Mouse (Mus musculus): ENCODE measurements around the gene Gm12800. TPM values are rescaled to one million over a fixed set of nuclear protein-coding genes. Genes with fewer than 3 reads are reported as not detected.
"Not testable (repeated sequence)": the region's sequence is repeated elsewhere in the genome, so short reads cannot be mapped to it uniquely, and the experiment has no call there.

Gm12800 gene
- not detected in 2 replicates for polyA plus RNA-seq (2016; fragmentation: Nextera tagmentation; extraction: Ambion mirVana)

- WGBS: 90% methylated on average over 2 of the region's 2 CpGs
Measured at GRCm38 (mm10) chr4:101908821-101909220, at the start of gene Gm12800. Gene Gm12800 (plus strand): TSS chr4:101909121.

GRCm38 (mm10) chr4:101860873-101861272 lies 48.0 kb upstream of the Gm12800 start:
- Histone ChIP-seq H3K27me3 (no peaks in the 10 kb centered on the region), H3K27ac (no peak overlapping the region), H3K4me1 (no peaks in the 10 kb centered on the region), H3K9me3 (replicated peaks) (no peaks in the 10 kb centered on the region), H3K36me3 (no peaks in the 10 kb centered on the region), H3K4me3 (no peak overlapping the region), H3K4me2 (replicated peaks) (no peak overlapping the region), H3K9ac (no peak overlapping the region)
- WGBS: 46% methylated on average over 5 of the region's 6 CpGs
- ATAC-seq (ENCODE audit: low FRiP score): no peak

More at GRCm38 (mm10) chr4:101908821-101909220, at the start of gene Gm12800:
- not testable (repeated sequence) for H3K27me3 ChIP-seq; H3K4me3 ChIP-seq; H3K36me3 ChIP-seq; ATAC-seq (ENCODE audit: low FRiP score); H3K9ac ChIP-seq; H3K4me2 ChIP-seq (replicated peaks); H3K27ac ChIP-seq; H3K9me3 ChIP-seq (replicated peaks); H3K4me1 ChIP-seq

GRCm38 (mm10) chr4:101862289-101862688 lies 46.6 kb upstream of the Gm12800 start:
- Histone ChIP-seq H3K27ac (no peak overlapping the region), H3K4me3 (no peak overlapping the region), H3K9ac (no peak overlapping the region), H3K36me3 (no peaks in the 10 kb centered on the region), H3K9me3 (replicated peaks) (no peaks in the 10 kb centered on the region), H3K27me3 (no peaks in the 10 kb centered on the region), H3K4me2 (replicated peaks) (no peak overlapping the region), H3K4me1 (no peaks in the 10 kb centered on the region)
- ATAC-seq (ENCODE audit: low FRiP score): no peak
- WGBS: 89% methylated on average over 6 of the region's 6 CpGs

- not testable (repeated sequence) for H3K4me1 ChIP-seq; H3K36me3 ChIP-seq; H3K9me3 ChIP-seq (replicated peaks); H3K4me2 ChIP-seq (replicated peaks); H3K9ac ChIP-seq; H3K27me3 ChIP-seq; H3K27ac ChIP-seq; H3K4me3 ChIP-seq; ATAC-seq (ENCODE audit: low FRiP score)
- 61% methylated on average over 2 of the region's 2 CpGs for WGBS
Measured at GRCm38 (mm10) chr4:101872031-101872430, 36.9 kb upstream of the Gm12800 start.

GRCm38 (mm10) chr4:101875687-101876086 lies 33.2 kb upstream of the Gm12800 start:
- not testable (repeated sequence) for H3K4me3 ChIP-seq; H3K9me3 ChIP-seq (replicated peaks); H3K36me3 ChIP-seq; H3K4me2 ChIP-seq (replicated peaks); H3K9ac ChIP-seq; H3K27me3 ChIP-seq; H3K4me1 ChIP-seq; H3K27ac ChIP-seq; ATAC-seq (ENCODE audit: low FRiP score)
- WGBS: 83% methylated on average over 15 of the region's 15 CpGs

GRCm38 (mm10) chr4:101883641-101884040 lies 25.3 kb upstream of the Gm12800 start:
- no peak overlapping the region for H3K4me2 ChIP-seq (replicated peaks)
- no peak for ATAC-seq (ENCODE audit: low FRiP score)
- no peak overlapping the region for H3K27ac ChIP-seq
- H3K27me3 ChIP-seq: no peaks in the 10 kb centered on the region
- H3K9me3 ChIP-seq (replicated peaks): no peaks in the 10 kb centered on the region
- WGBS: 46% methylated on average over 3 of the region's 3 CpGs
- H3K4me1 ChIP-seq: no peaks in the 10 kb centered on the region
- no peaks in the 10 kb centered on the region for H3K36me3 ChIP-seq
- H3K4me3 ChIP-seq: no peak overlapping the region
- H3K9ac ChIP-seq: no peak overlapping the region

- Histone ChIP-seq H3K4me3 (no peak overlapping the region), H3K4me1 (no peaks in the 10 kb centered on the region), H3K9me3 (replicated peaks) (no peaks in the 10 kb centered on the region), H3K36me3 (no peaks in the 10 kb centered on the region), H3K27me3 (no peaks in the 10 kb centered on the region), H3K27ac (no peak overlapping the region), H3K4me2 (replicated peaks) (no peak overlapping the region), H3K9ac (no peak overlapping the region)
- ATAC-seq (ENCODE audit: low FRiP score): no peak
Measured at GRCm38 (mm10) chr4:101889377-101889776, 19.5 kb upstream of the Gm12800 start.

- no peaks in the 10 kb centered on the region for H3K9me3 ChIP-seq (replicated peaks)
- no peak within 1 kb of the TSS for H3K9ac ChIP-seq
- 86% methylated on average over 7 of the region's 7 CpGs for WGBS
- no peaks in the 10 kb centered on the region for H3K27me3 ChIP-seq
- no peak for ATAC-seq (ENCODE audit: low FRiP score)
- H3K4me2 ChIP-seq (replicated peaks): no peak within 1 kb of the TSS
- H3K27ac ChIP-seq: no peak within 1 kb of the TSS
- H3K4me1 ChIP-seq: no peaks in the 10 kb centered on the region
- no peaks in the 10 kb centered on the region for H3K36me3 ChIP-seq
- no peak within 1 kb of the TSS for H3K4me3 ChIP-seq
Measured at GRCm38 (mm10) chr4:101893656-101894420, 15.1 kb upstream of the Gm12800 start, which contains the start of gene C130073F10Rik. Gene C130073F10Rik (minus strand): TSS chr4:101893789.

- not testable (repeated sequence) for H3K36me3 ChIP-seq; H3K4me3 ChIP-seq; H3K27ac ChIP-seq; H3K9me3 ChIP-seq (replicated peaks); ATAC-seq (ENCODE audit: low FRiP score); H3K4me1 ChIP-seq; H3K4me2 ChIP-seq (replicated peaks); H3K27me3 ChIP-seq; H3K9ac ChIP-seq
- 88% methylated on average over 2 of the region's 2 CpGs for WGBS
Measured at GRCm38 (mm10) chr4:101940107-101940506, 31.2 kb downstream of the Gm12800 start, which contains the start of gene Gm12794. Gene Gm12794 (plus strand): TSS chr4:101940407.

Other genes with a start within 250 kb of the Gm12800 start
- 7.8 and 9.7 TPM in 2 replicates for gene Lepr, start 191.7 kb upstream of the Gm12800 start, polyA plus RNA-seq (2016; fragmentation: Nextera tagmentation; extraction: Ambion mirVana)
- not detected in 2 replicates for gene B020004J07Rik, start 65.1 kb upstream of the Gm12800 start, polyA plus RNA-seq (2016; fragmentation: Nextera tagmentation; extraction: Ambion mirVana)
- not detected in 2 replicates for gene C130073F10Rik, start 15.3 kb upstream of the Gm12800 start, polyA plus RNA-seq (2016; fragmentation: Nextera tagmentation; extraction: Ambion mirVana)
- gene Gm12794, start 31.3 kb downstream of the Gm12800 start, polyA plus RNA-seq (2016; fragmentation: Nextera tagmentation; extraction: Ambion mirVana): not detected in 2 replicates
- not detected in 2 replicates for gene Gm12790, start 71.9 kb downstream of the Gm12800 start, polyA plus RNA-seq (2016; fragmentation: Nextera tagmentation; extraction: Ambion mirVana)
- gene Gm12789, start 77.5 kb downstream of the Gm12800 start, polyA plus RNA-seq (2016; fragmentation: Nextera tagmentation; extraction: Ambion mirVana): not detected in 2 replicates
- gene Pde4b, start 178.4 kb downstream of the Gm12800 start, polyA plus RNA-seq (2016; fragmentation: Nextera tagmentation; extraction: Ambion mirVana): 12.5 and 13.6 TPM in 2 replicates

Measured in hindbrain, embryonic 12.5 days (tissue).